Mouse (Mus musculus): ENCODE measurements around the gene Ppm1a.

GRCm38 (mm10) chr12:72761230-72761648 lies 4.0 kb downstream of the Ppm1a start:
- no peak for TF ChIP-seq CTCF (IDR thresholded peaks at IDR 0.05; ENCODE audit: low read depth)
- TF ChIP-seq EP300 (optimal IDR thresholded peaks at IDR 0.05), result no peak

Measured in stomach, postnatal 0 days (tissue).